Mouse (Mus musculus) liver, embryonic 12.5 days (tissue): ENCODE measurements around the gene B3gnt7. TPM values are rescaled to one million over a fixed set of nuclear protein-coding genes. Genes with fewer than 3 reads are reported as not detected.
A peak's percentile ranks its signal among the peaks of the same experiment; 100 is the strongest.

Experiments used
- ATAC-seq: fragments of 200-750 bp; cut with Nextera tagmentation; 2 replicates; pipeline ENCODE4 v1.8.0; 2017; ENCODE audit warnings: moderate number of reproducible peaks, mild to moderate bottlenecking, moderate library complexity
- H3K27ac ChIP-seq: fragments of 300-500 bp; sonication (generic); 2 replicates; pipeline ENCODE4 v1.5.1; 2016; ENCODE audit warnings: mild to moderate bottlenecking
- H3K27me3 ChIP-seq: fragments of 300-500 bp; sonication (generic); replicated peaks from 2 replicates; pipeline ENCODE4 v1.6.1; 2016; ENCODE audit warnings: mild to moderate bottlenecking, moderate library complexity
- H3K36me3 ChIP-seq: fragments of 300-500 bp; sonication (generic); 2 replicates; pipeline ENCODE4 v1.6.1; 2016; ENCODE audit warnings: mild to moderate bottlenecking, moderate library complexity
- H3K4me1 ChIP-seq: fragments of 300-500 bp; sonication (generic); 2 replicates; pipeline ENCODE4 v1.6.1; 2016
- H3K4me2 ChIP-seq: fragments of 300-500 bp; sonication (generic); 2 replicates; pipeline ENCODE4 v1.6.1; 2016; ENCODE audit warnings: mild to moderate bottlenecking, moderate library complexity
- H3K4me3 ChIP-seq: fragments of 300-500 bp; sonication (generic); 2 replicates; pipeline ENCODE4 v1.5.1; 2016; ENCODE audit warnings: mild to moderate bottlenecking, moderate library complexity
- H3K9ac ChIP-seq: fragments of 300-500 bp; sonication (generic); 2 replicates; pipeline ENCODE4 v1.6.1; 2016; ENCODE audit warnings: mild to moderate bottlenecking, moderate library complexity
- H3K9me3 ChIP-seq: fragments of 300-500 bp; sonication (generic); replicated peaks from 2 replicates; pipeline ENCODE4 v1.6.1; 2016; ENCODE audit warnings: mild to moderate bottlenecking, moderate library complexity
- WGBS: fragments of 180-500 bp; shearing (Covaris S2); methylation state at CpG from one replicate; pipeline ENCODE4 v1.1.7; 2016; ENCODE audit not compliant: insufficient replicate concordance; 5-methylcytosine and 5-hydroxymethylcytosine counted together
- polyA plus RNA-seq: library from polyadenylated mRNA; unstranded; fragments of >200 nt; fragmentation: Nextera tagmentation; extraction: Ambion mirVana; gene quantifications from 2 replicates; pipeline ENCODE4 v1.2.1, GENCODE M21; 2016

Gene B3gnt7
- polyA plus RNA-seq, 1 experiment from 2014 or later, result 4.8 TPM

DNA sequence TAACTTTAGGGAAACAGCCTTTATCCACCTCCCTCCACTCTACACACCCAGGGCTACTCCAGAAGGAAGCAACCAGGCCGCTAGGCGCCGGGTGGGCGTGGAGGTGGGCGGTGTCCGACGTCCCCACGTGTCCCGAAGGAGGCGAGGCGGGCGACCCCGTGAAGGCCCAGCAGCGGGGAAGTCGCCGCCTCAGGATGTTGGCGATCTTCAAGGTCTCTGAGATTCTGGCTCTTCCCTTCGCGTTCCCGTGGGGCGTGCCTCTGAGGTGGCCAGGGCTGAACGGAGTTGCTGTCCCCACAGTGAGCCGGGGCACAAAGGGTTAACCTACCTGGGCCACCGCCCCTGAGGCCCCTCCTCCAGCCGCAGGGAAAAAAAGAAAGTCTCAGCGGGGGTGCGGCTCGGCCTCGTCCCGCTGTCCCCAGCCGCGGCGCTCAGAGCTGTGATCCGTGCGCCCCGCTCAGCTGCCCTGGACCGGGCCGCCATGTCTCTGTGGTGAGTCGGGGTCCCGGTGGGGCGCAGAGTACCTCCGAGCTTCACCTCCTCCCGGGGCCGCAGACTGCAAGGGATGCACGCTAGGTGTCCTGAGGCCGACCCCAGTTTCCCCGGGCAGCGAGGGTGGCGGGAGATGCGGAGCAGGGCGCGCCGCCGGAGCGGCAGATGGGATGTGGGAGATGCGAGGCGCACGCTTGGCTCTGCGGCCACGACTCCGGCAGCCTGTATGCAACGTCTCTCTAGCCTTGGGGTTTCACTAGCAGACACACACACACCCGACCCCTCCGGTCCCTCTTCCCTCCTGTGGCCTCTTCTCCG lies 636 bp downstream of the B3gnt7 start:
- no peak overlapping the region for H3K27ac ChIP-seq
- peaks cover 9% of the 10 kb centered on the region for H3K36me3 ChIP-seq
- peaks cover 71% of the 10 kb centered on the region for H3K4me1 ChIP-seq
- H3K4me2 ChIP-seq, result peak overlapping the region; percentile 96
- H3K9me3 ChIP-seq, result no peaks in the 10 kb centered on the region
- H3K9ac ChIP-seq, result peak overlapping the region; percentile 68
- under 1% methylated on average over 64 of the region's 65 CpGs for WGBS
- peaks cover 64% of the 10 kb centered on the region for H3K27me3 ChIP-seq
- ATAC-seq, result peak; percentile 55
- H3K4me3 ChIP-seq, result peak overlapping the region; percentile 64

DNA sequence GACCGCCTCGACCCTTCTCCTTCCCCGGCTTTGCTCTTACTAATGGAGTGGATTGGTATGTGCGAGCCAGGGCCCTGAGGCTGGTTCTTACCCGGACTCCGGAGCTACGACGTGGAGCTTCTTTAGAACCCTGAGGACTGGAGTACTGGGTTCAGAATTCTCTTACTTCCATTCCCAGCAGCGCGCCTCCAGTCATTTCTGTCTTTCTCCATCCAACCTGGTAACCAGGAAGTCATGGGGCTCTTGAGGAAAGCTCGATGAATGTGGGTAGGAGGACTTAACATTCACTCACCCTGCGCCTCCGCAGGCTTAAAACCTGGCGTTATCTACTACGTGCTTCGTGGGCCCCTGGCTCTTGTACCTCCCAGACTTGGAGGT lies 1.2 kb downstream of the B3gnt7 start:
- H3K27ac ChIP-seq, result no peak overlapping the region
- peak overlapping the region; percentile 68 for H3K9ac ChIP-seq
- peak overlapping the region; percentile 64 for H3K4me3 ChIP-seq
- ATAC-seq, result peak; percentile 4; the same call in 1 of the 2 replicates
- H3K4me1 ChIP-seq, result peaks cover 72% of the 10 kb centered on the region
- peaks cover 65% of the 10 kb centered on the region for H3K27me3 ChIP-seq
- H3K36me3 ChIP-seq, result peaks cover 9% of the 10 kb centered on the region
- peak overlapping the region; percentile 96 for H3K4me2 ChIP-seq
- H3K9me3 ChIP-seq, result no peaks in the 10 kb centered on the region
- WGBS, result 2% methylated on average over 16 of the region's 16 CpGs

DNA sequence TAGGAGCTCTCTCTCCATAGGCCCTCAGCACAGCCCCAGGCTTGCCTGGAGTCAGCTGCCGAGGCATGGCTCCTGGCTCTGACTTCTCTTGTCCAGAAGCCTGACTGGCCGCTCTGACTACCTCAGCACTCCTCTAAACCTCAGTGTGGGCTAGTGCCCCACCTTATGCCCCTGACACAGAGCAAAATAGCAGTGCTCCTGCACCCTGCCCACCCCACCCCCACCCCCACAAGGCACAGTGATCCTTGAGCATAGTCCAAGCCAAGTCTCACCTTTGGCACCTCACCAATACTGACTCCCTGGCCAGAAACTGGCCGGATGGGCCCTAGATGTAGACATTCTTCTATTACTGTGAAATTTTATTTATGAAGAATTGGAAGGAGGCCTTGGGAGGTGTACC lies 4.1 kb downstream of the B3gnt7 start:
- WGBS, result 66% methylated on average over 3 of the region's 3 CpGs
- peaks cover 70% of the 10 kb centered on the region for H3K4me1 ChIP-seq

DNA sequence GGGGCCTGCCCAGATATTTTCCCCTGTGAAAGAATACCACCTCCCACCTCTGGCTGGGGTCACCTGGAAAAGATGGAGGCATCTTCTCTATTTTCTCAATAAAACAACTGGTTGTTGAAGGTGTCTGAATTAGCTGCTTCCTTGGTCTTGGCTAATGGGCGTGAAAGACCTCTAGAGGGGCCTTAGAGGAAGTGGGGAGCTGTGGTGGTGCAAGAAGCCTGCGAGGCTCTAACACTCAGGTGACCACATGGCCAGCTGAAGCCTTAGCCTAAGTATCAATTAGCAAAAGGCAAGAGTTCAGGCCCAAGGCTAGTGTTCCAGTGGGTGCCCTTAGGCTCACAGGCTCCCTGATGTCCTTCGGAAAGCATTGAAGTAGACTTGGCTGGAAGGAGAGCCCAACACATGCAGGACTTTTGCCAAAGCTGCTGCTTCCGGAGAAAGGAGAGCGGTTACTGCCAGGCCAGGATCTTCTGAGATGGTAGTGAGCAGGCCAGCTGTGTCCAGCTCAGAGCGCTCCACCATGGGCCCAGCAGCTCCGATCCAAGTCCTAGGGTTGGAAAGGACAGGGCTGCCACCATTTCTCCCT lies 4.6 kb downstream of the B3gnt7 start:
- ATAC-seq, result no peak
- H3K4me1 ChIP-seq, result peaks cover 70% of the 10 kb centered on the region
- no peaks in the 10 kb centered on the region for H3K9me3 ChIP-seq
- peak overlapping the region; percentile 25; the same call in 1 of the 2 replicates for H3K27ac ChIP-seq
- H3K4me2 ChIP-seq, result no peak overlapping the region
- H3K36me3 ChIP-seq, result peaks cover 9% of the 10 kb centered on the region
- H3K9ac ChIP-seq, result no peak overlapping the region
- H3K4me3 ChIP-seq, result no peak overlapping the region
- 84% methylated on average over 7 of the region's 7 CpGs for WGBS
- peaks cover 47% of the 10 kb centered on the region for H3K27me3 ChIP-seq

More for the DNA sequence above, 4.1 kb downstream of the B3gnt7 start:
- Histone ChIP-seq H3K27me3 (peaks cover 53% of the 10 kb centered on the region), H3K27ac (no peak overlapping the region), H3K36me3 (peaks cover 9% of the 10 kb centered on the region), H3K9ac (no peak overlapping the region), H3K4me2 (no peak overlapping the region), H3K4me3 (no peak overlapping the region), H3K9me3 (no peaks in the 10 kb centered on the region)
- ATAC-seq, result no peak

DNA sequence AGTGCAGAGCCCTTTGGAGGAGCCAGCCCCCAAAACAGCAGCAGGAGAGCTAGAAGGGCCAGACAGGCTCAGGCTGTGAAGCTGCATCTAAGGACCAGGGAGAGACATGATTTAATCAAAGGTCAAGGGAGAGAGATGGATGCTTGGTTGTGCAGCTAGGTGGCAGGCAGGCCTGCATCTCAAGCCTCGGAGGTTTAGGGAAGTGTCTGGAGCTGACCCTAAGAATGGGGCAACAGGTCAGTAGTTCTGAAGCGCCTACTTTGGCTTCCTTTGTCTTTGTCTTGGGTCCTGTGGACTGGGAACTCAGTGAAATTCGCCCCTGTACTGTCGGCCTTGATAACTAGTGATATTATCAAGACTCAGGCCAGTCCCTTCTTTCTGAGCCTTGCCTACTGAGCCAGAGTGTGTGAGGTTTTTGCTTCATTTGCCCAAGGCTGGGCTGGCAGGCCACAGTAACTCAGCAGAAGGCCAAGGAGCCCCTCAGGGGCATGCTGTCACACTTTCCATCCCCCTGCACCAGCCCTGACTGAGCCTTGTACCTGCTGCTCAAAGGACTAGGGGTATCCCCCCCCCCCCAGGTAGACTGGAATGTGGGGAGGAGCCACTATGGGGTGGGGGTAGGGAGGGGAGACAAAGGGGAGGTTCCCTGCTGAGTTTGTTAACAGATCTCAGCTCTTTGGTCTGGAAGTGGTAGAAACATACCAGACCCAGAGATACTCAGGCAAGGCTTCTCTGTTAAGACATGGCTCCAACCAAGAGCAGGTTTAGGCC lies 5.4 kb downstream of the B3gnt7 start:
- Histone ChIP-seq H3K4me3 (no peak overlapping the region), H3K9me3 (no peaks in the 10 kb centered on the region), H3K4me2 (no peak overlapping the region), H3K9ac (no peak overlapping the region), H3K4me1 (peaks cover 70% of the 10 kb centered on the region), H3K27ac (peak overlapping the region; percentile 25; the same call in 1 of the 2 replicates), H3K27me3 (peaks cover 39% of the 10 kb centered on the region), H3K36me3 (peaks cover 9% of the 10 kb centered on the region)
- WGBS, result 37% methylated on average over 4 of the region's 4 CpGs
- no peak for ATAC-seq

DNA sequence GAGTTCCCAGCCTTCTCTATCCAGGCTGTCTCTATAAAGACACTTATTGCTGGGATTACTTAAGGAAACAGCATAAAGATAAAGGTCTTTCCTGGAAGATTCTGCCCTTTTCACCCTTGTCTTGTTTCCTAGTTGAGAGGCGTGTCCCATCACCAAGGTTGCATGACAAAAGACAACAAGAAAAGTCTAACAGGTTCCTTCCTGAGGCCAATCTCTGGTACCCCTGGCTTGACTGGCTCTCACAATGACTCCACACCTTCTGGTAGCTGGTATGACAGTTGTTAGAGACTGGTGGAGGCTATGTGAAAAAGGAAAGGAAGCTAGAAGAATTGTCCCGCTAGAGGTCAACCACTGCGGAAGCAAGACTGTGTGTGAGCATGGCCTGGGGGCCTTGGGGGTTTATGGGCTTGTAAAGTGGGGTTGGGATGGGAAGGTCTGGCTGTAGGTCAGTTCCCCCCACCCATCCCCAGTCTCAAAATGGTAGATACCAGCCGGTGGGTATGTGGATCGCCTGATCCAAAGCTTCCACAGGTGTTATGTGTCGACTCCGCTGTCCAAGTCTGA lies 6.7 kb downstream of the B3gnt7 start:
- H3K9ac ChIP-seq, result no peak overlapping the region
- H3K4me2 ChIP-seq, result no peak overlapping the region
- peaks cover 70% of the 10 kb centered on the region for H3K4me1 ChIP-seq
- WGBS, result 83% methylated on average over 7 of the region's 7 CpGs
- H3K9me3 ChIP-seq, result no peaks in the 10 kb centered on the region
- H3K27ac ChIP-seq, result no peak overlapping the region
- no peak for ATAC-seq
- H3K27me3 ChIP-seq, result peaks cover 26% of the 10 kb centered on the region
- peaks cover 9% of the 10 kb centered on the region for H3K36me3 ChIP-seq
- no peak overlapping the region for H3K4me3 ChIP-seq

DNA sequence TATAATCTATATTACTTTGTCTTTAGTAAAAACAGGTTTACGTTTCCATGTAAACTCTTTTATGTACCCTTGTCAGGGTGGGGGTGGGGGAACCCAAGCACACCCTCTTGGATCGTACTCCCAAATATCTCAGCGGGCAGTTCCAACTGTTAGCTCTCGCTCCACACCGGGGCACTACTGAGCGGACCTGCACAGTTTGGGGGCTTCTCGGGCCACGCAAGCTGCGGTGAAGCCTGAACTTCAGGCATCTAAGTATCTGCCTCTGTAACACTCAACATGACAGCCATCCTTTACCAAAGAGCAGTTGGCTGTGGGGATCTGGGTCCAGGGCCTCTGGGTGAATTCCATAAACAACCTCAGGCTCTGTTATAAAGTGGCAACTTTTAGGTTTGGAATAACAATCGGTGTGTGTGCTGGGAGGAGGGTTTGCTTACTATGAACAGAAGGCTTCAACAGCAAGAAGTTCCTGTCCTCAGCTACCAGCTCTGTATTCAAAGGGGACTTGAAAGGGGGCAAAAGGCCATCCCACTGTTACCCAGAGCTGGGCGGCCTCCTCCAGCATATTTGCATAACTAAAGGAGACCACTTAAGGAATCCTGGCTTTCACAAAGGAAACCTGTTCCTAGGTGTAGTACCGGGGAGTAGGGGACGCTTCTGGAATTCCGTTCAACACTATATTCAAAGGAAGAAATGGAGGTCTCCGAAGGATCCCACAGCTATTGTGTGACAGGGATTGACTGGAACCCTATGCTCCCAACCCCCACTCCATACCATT lies 8.1 kb downstream of the B3gnt7 start:
- Histone ChIP-seq H3K27ac (peak overlapping the region; percentile 89; the same call in 1 of the 2 replicates), H3K27me3 (peaks cover 13% of the 10 kb centered on the region), H3K4me3 (no peak overlapping the region), H3K9ac (no peak overlapping the region), H3K4me1 (peaks cover 71% of the 10 kb centered on the region), H3K9me3 (no peaks in the 10 kb centered on the region), H3K4me2 (no peak overlapping the region), H3K36me3 (peaks cover 3% of the 10 kb centered on the region)
- no peak for ATAC-seq
- 69% methylated on average over 15 of the region's 15 CpGs for WGBS

DNA sequence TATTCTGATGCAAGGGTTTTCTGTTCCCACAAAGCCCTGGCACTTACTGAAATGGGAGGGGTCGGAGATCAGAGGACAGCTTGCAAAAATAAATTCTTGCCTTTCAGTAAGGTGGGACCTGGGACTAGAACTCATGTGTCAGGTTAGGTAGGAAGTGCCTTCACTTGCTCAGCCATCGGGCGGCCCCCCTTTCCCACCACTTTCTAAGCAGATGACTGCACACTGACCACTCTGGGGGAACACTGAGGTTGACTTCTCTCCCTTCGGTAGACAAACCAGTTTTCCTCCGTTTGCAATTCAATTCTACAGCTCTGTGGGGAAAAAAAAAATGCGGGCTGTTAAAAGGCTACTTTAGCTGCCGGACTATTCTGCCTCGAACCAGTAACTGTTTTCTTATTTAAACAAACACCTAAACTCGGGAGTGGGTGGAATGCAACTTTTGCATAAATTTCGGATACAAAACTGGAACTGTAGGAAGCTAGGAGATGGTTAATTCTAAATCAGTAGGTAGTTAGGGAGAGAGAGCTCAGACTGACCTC lies 8.9 kb downstream of the B3gnt7 start:
- no peak overlapping the region for H3K4me2 ChIP-seq
- no peak overlapping the region for H3K9ac ChIP-seq
- peak overlapping the region; percentile 89 for H3K27ac ChIP-seq
- 59% methylated on average over 10 of the region's 10 CpGs for WGBS
- H3K4me1 ChIP-seq, result peaks cover 67% of the 10 kb centered on the region
- no peak overlapping the region for H3K4me3 ChIP-seq
- no peaks in the 10 kb centered on the region for H3K9me3 ChIP-seq
- ATAC-seq, result no peak
- H3K36me3 ChIP-seq, result peaks cover 3% of the 10 kb centered on the region; the same call in 1 of the 2 replicates
- H3K27me3 ChIP-seq, result peaks cover 4% of the 10 kb centered on the region; the same call in 1 of the 2 replicates

DNA sequence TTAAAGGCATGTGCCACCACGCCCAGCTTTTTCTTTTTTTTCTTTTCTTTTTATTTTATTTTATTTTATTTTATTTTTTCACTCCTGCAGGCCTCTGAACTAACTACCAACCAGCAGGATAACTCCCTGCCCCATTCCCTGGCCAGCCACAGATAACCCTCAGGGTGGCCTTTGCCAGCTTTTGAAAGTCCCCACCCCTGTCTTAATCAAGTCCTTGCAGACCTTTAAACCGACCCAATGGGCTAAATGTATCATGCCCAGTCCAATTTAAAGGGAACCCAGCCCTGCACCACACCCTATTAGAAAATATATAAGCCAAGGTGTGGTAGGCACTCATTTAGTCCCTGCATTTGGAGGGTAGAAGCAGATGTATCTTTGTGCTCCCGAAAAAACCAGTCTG lies 9.6 kb downstream of the B3gnt7 start:
- Histone ChIP-seq H3K27me3 (peaks cover 4% of the 10 kb centered on the region; the same call in 1 of the 2 replicates), H3K27ac (peak overlapping the region; percentile 89), H3K4me3 (no peak overlapping the region), H3K4me1 (peaks cover 60% of the 10 kb centered on the region), H3K36me3 (peaks cover 3% of the 10 kb centered on the region; the same call in 1 of the 2 replicates), H3K9ac (no peak overlapping the region), H3K9me3 (no peaks in the 10 kb centered on the region), H3K4me2 (peak overlapping the region; percentile 50)
- ATAC-seq, result peak; percentile 97
- WGBS, result 38% methylated on average over 3 of the region's 3 CpGs

DNA sequence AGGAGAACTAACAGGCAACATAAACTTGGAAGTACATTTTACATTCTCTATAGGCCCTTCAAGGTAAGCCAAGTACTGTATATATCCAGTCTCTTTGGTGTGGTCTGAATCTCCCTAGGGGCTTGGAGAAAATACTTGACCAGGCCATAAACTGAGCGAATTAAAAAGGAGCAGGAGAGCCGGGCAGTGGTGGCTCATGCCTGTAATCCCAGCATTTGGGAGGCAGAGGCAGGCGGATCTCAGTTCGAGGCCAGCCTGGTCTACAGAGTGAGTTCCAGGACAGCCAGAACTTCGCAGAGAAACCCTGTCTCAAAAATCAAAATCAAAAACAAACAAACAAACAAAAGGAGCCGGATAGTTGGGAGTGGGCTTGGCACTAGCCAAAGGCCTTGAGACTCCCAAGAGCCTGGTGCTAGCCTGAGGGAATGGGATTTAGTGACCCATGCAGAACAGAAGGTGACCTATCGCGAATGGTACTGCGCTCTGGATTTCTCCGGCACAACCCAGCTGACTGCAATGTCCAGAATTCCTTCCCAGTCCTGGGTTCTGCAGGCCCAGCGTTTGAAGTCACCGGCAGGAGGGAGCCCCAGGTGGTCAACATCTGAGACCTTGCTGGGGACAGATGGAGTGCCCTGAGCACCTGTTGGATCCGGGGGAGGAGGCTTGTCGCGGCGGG lies 10.6 kb downstream of the B3gnt7 start:
- Histone ChIP-seq H3K4me1 (peaks cover 51% of the 10 kb centered on the region), H3K36me3 (no peaks in the 10 kb centered on the region), H3K27me3 (0 out of 2 replicates have a peak, but pooled peaks cover under 1% of the 10 kb centered on the region), H3K4me2 (peak overlapping the region; percentile 50), H3K9me3 (no peaks in the 10 kb centered on the region), H3K9ac (no peak overlapping the region), H3K4me3 (peak overlapping the region; percentile 13; the same call in 1 of the 2 replicates), H3K27ac (peak overlapping the region; percentile 89)
- no peak for ATAC-seq
- 57% methylated on average over 16 of the region's 16 CpGs for WGBS
